ENCODE assay signal across 8 mouse cellular contexts in the genomic region with DNA sequence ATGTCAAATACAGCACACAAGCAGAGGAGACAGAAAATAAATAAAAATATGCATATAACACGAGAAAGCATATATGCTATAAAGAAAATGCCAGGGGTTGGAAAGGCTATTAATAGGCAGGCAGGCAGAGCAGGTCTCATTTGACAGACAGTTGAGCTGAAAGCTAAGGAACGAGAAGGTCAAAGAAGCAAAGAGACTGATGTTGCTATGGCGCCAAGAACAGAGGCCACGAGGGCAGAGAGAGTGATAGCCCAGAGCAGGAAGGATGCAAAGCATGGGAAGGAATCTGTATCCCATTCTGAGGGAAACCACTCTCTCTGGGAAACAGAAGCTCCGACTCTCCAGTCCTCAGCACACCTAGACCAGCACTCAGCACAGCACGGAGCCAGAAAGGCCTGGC. TPM values are rescaled to one million over a fixed set of nuclear protein-coding genes. Genes with fewer than 3 reads are reported as not detected.
DNase-seq lines count a peak whose midpoint lies in the region; ATAC-seq lines count a peak whose summit lies in the region.
"Had no signal": no experiment of that assay in that cellular context is flagged by ENCODE, and none has a peak within 500 bp of the region (broad histone marks: within the 10 kb centered on the region; RNA-seq: fewer than 3 reads in every experiment).

No protein-coding gene starts in this region.

- peaks cover 30% of the 10 kb centered on the region for H3K4me1 ChIP-seq in heart, embryonic 15.5 days (replicated peaks)
- H3K4me1 ChIP-seq in embryonic facial prominence, embryonic 10.5 days: peaks cover 67% of the 10 kb centered on the region
- H3K4me1 ChIP-seq in embryonic facial prominence, embryonic 12.5 days: peaks cover 39% of the 10 kb centered on the region
- peaks cover 23% of the 10 kb centered on the region for H3K4me1 ChIP-seq in midbrain, embryonic 14.5 days (ENCODE audit: control insufficient read depth, insufficient read depth, low read length)

- H3K36me3 ChIP-seq in heart, embryonic 15.5 days: peaks cover 9% of the 10 kb centered on the region; the same call in 1 of the 2 replicates
- peaks cover 15% of the 10 kb centered on the region for H3K36me3 ChIP-seq in embryonic facial prominence, embryonic 10.5 days (replicated peaks)
- H3K36me3 ChIP-seq in embryonic facial prominence, embryonic 12.5 days: no peaks in the 10 kb centered on the region; the same call in 1 of the 2 replicates
- H3K36me3 ChIP-seq in midbrain, embryonic 14.5 days (ENCODE audit: control insufficient read depth, insufficient read depth, low read length): no peaks in the 10 kb centered on the region

- H3K27ac ChIP-seq in heart, embryonic 15.5 days: peak overlapping the region; percentile 81
- peak overlapping the region; percentile 60; the same call in 1 of the 2 replicates for H3K27ac ChIP-seq in embryonic facial prominence, embryonic 10.5 days (replicated peaks)
- H3K27ac ChIP-seq in embryonic facial prominence, embryonic 12.5 days: 0 out of 2 replicates have a peak overlapping the region, but pooled peaks have one; percentile 74
- H3K27ac ChIP-seq in midbrain, embryonic 14.5 days (replicated peaks; ENCODE audit: low read depth, low read length): peak overlapping the region; percentile 74

- no peaks in the 10 kb centered on the region for H3K9me3 ChIP-seq in heart, embryonic 15.5 days (replicated peaks)
- no peaks in the 10 kb centered on the region for H3K9me3 ChIP-seq in embryonic facial prominence, embryonic 10.5 days
- H3K9me3 ChIP-seq in embryonic facial prominence, embryonic 12.5 days: no peaks in the 10 kb centered on the region
- no peaks in the 10 kb centered on the region for H3K9me3 ChIP-seq in midbrain, embryonic 14.5 days (ENCODE audit: control insufficient read depth, low read length)

- no peak overlapping the region for H3K4me3 ChIP-seq in heart, embryonic 15.5 days
- H3K4me3 ChIP-seq in embryonic facial prominence, embryonic 10.5 days: no peak overlapping the region
- H3K4me3 ChIP-seq in embryonic facial prominence, embryonic 12.5 days: no peak overlapping the region
- H3K4me3 ChIP-seq in midbrain, embryonic 14.5 days (replicated peaks; ENCODE audit: low read depth, low read length): no peak overlapping the region

- 0 out of 2 replicates have a peak, but pooled peaks have one; percentile 27 for ATAC-seq in heart, embryonic 15.5 days (replicated peaks; ENCODE audit: insufficient number of reproducible peaks, insufficient read depth, low FRiP score, low read depth)
- ATAC-seq in embryonic facial prominence, embryonic 12.5 days (ENCODE audit: insufficient number of reproducible peaks, insufficient read depth, low FRiP score, low TSS enrichment): no peak
- no peak for ATAC-seq in midbrain, embryonic 14.5 days (ENCODE audit: low FRiP score, low TSS enrichment)

- no peak overlapping the region for H3K9ac ChIP-seq in heart, embryonic 15.5 days
- peak overlapping the region; percentile 21; the same call in 1 of the 2 replicates for H3K9ac ChIP-seq in embryonic facial prominence, embryonic 12.5 days
- 0 out of 2 replicates have a peak overlapping the region, but pooled peaks have one; percentile 20 for H3K9ac ChIP-seq in midbrain, embryonic 14.5 days (replicated peaks; ENCODE audit: low read length)

- H3K4me2 ChIP-seq in heart, embryonic 15.5 days: peak overlapping the region; percentile 44; the same call in 1 of the 2 replicates
- H3K4me2 ChIP-seq in embryonic facial prominence, embryonic 12.5 days (replicated peaks): no peak overlapping the region
- H3K4me2 ChIP-seq in midbrain, embryonic 14.5 days (ENCODE audit: low read length): no peak overlapping the region

- H3K27me3 ChIP-seq in heart, embryonic 15.5 days: no peaks in the 10 kb centered on the region
- no peaks in the 10 kb centered on the region for H3K27me3 ChIP-seq in embryonic facial prominence, embryonic 10.5 days (replicated peaks; ENCODE audit: low read depth, poor library complexity, severe bottlenecking)
- H3K27me3 ChIP-seq in embryonic facial prominence, embryonic 12.5 days: no peaks in the 10 kb centered on the region
- no peaks in the 10 kb centered on the region for H3K27me3 ChIP-seq in midbrain, embryonic 14.5 days (ENCODE audit: control insufficient read depth, insufficient read depth, low read length)

- no peak for DNase-seq in heart, adult 9 months (ENCODE audit: low spot score in 2 of 2)
- DNase-seq in embryonic facial prominence, embryonic 10.5 days (ENCODE audit: low spot score): no peak
- DNase-seq in midbrain, embryonic 14.5 days: no peak
- no peak for DNase-seq in testis, postnatal 10 days (ENCODE audit: low spot score)
- no peak for DNase-seq in cerebellum, postnatal 25 days
- DNase-seq: lung, postnatal 4 days had no signal

- WGBS in heart, embryonic 15.5 days: 27% methylated on average over 6 of the region's 6 CpGs
- WGBS in embryonic facial prominence, embryonic 10.5 days: 45% methylated on average over 6 of the region's 6 CpGs
- 46% methylated on average over 6 of the region's 6 CpGs for WGBS in embryonic facial prominence, embryonic 12.5 days
- WGBS in midbrain, embryonic 14.5 days: 41% methylated on average over 6 of the region's 6 CpGs

RNA-seq across cellular contexts. Expression of gene Traf3ip2, which starts 18.1 kb away (rescaled TPM):
- polyA plus RNA-seq in heart, embryonic 15.5 days (2015; fragmentation: Nextera tagmentation; extraction: Ambion mirVana): 8.6 and 13.7 TPM in 2 replicates
- 12.9 and 14.8 TPM in 2 replicates for polyA plus RNA-seq in embryonic facial prominence, embryonic 10.5 days (2016; fragmentation: Nextera tagmentation; extraction: Ambion mirVana)
- polyA plus RNA-seq in embryonic facial prominence, embryonic 12.5 days (2016; fragmentation: Nextera tagmentation; extraction: Ambion mirVana): 11.4 and 12.4 TPM in 2 replicates
- polyA plus RNA-seq in midbrain, embryonic 14.5 days (2014; fragmentation: Nextera tagmentation; extraction: Ambion mirVana): 5.4 and 6.8 TPM in 2 replicates
